Mouse (Mus musculus) thymus, postnatal 14 days (tissue): ENCODE measurements at regions not wholly inside any gene's neighbourhood (a gene's known extent, or its start where the extent isn't known, plus 50 kb on each side); places are given as distances from the start of the nearest gene placed in this dataset.
A peak's percentile ranks its signal among the peaks of the same experiment; 100 is the strongest.

Source experiments
- DNase-seq: peaks from one replicate; pipeline ENCODE4 v3.0.0; 2021

- no peak for DNase-seq
These were observed 61.5 kb upstream of the Abcb5 start for GRCm38 (mm10) chr12:119027701-119028100.

DNA sequence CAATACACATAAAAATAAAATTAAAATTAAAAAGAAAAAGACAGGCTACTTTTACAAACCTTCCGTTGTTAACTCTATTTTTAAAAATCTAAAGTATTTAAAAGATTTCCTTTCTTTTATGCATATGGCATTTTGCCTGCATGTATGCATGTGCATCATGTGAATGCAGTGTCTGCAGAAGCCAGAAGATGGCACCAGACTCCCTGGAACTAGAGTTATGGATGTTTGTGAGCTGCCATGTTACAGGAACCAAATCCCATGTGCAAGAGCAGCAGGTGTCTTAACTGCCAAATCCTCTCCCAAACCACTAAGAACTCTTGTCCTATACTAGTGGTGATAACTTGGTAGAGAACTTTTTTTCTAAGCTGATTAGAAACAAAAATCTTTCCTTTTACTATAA lies 60.1 kb upstream of the Abcb5 start:
- peak; percentile 30 for DNase-seq

- DNase-seq, result no peak
These were observed 57.8 kb upstream of the Abcb5 start for GRCm38 (mm10) chr12:119024063-119024462.
